Mouse (Mus musculus) layer of hippocampus, adult 2 months (tissue): ENCODE data around the gene Ttc14. TPM values are rescaled to one million over a fixed set of nuclear protein-coding genes. Genes with fewer than 3 reads are reported as not detected.

Experiments used
- DNase-seq, 2 experiments: peaks; one replicate each; pipeline ENCODE4 v3.0.0; 2022; ENCODE audit warnings: low spot score in 2 of 2
- H3K27ac ChIP-seq: fragments of 200-600 bp; 2 replicates; pipeline ENCODE4 v1.8.1; 2022
- H3K4me3 ChIP-seq: fragments of 200-600 bp; 2 replicates; pipeline ENCODE4 v1.8.1; 2022; ENCODE audit warnings: mild to moderate bottlenecking
- CTCF ChIP-seq: fragments of 200-600 bp; conservative IDR thresholded peaks from 2 replicates; pipeline ENCODE4 v1.8.1; 2022; ENCODE audit warnings: antibody characterized with exemption, mild to moderate bottlenecking, moderate library complexity
- total RNA-seq, 2 experiments: library from RNA; stranded (reverse); gene quantifications; 2 replicates each; pipeline ENCODE4 v1.2.3; 2021

Ttc14 gene
- total RNA-seq, 2 experiments from 2014 or later: 80.7 to 101 TPM

DNA sequence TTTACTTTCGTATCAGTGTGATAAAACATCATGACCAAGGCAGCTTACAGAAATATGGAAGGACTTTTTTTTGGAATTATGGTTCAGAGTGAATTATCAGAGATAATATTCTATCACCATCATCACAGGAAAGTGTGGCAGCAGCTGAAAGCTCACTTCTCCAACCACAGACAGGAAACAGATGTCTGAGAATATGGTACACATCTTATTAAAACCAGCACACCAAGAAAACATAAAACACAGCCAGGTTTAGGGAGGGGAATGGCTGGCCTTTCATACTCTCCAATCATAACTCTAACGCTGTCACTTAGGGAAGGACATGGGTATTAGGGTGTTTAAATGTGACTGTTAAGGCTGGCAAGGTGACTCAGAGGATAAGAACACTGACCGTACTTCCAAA lies 59.3 kb downstream of the Ttc14 start:
- DNase-seq: no peak
- no peak for TF ChIP-seq CTCF
- no peak overlapping the region for H3K4me3 ChIP-seq
- no peak overlapping the region for H3K27ac ChIP-seq

DNA sequence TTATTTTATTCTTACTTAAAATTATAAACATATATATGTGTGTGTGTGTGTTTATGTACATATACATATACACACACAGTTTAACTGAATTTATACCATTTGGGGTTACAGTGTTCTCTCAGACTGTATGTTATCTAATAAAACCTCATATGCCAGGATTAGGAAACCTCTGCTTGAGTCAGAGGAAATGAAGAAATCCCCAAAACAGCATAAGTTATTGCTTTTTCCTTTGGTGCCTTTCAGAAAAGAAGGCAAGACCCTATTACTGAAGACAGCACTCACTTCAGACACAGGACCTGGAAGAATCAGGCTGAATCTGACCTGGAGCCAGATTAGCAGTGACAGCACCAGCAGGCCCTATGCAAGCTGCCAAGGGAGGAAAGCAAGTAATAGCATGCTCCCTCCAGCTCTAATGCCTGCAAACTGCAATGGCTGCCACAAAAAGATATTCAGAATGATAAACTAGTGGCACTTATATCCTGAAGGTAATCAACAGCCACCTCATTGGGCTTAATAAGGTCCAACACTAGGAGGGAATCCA lies 64.4 kb downstream of the Ttc14 start:
- Histone ChIP-seq H3K4me3 (no peak overlapping the region), H3K27ac (no peak overlapping the region)
- TF ChIP-seq CTCF: no peak
- no peak for DNase-seq

Other genes starting within 250 kb of the Ttc14 start
- 10 to 100 TPM; 28.2 to 32.0 TPM for gene Ccdc39, start 44.5 kb downstream of the Ttc14 start, total RNA-seq
- 10 to 100 TPM; 82.8 to 83.4 TPM for gene Fxr1, start 220.1 kb downstream of the Ttc14 start, total RNA-seq